Mouse (Mus musculus) lung, postnatal 14 days (tissue): ENCODE data around the gene Gcgr.
"Not testable (repeated sequence)": the region's sequence is repeated elsewhere in the genome, so short reads cannot be mapped to it uniquely, and the experiment has no call there.

Source experiments
- DNase-seq: peaks from one replicate; pipeline ENCODE4 v3.0.0; 2021

Gcgr gene

GRCm38 (mm10) chr11:120572752-120573584 lies 42.5 kb downstream of the Gcgr start, which contains the start of gene P4hb:
Gene P4hb (minus strand): TSS chr11:120573253.
- DNase-seq = peak; percentile 99

GRCm38 (mm10) chr11:120573585-120574277 lies 43.2 kb downstream of the Gcgr start:
- no peak for DNase-seq

GRCm38 (mm10) chr11:120574278-120574600 lies 43.7 kb downstream of the Gcgr start:
- DNase-seq = no peak

GRCm38 (mm10) chr11:120575046-120575445 lies 44.5 kb downstream of the Gcgr start:
- no peak for DNase-seq

GRCm38 (mm10) chr11:120575940-120576339 lies 45.4 kb downstream of the Gcgr start:
- DNase-seq = no peak

- DNase-seq = no peak
Measured at GRCm38 (mm10) chr11:120576365-120576981, 46.0 kb downstream of the Gcgr start.

- no peak for DNase-seq
Measured at GRCm38 (mm10) chr11:120577211-120578023, 46.9 kb downstream of the Gcgr start.

GRCm38 (mm10) chr11:120578024-120578693 lies 47.7 kb downstream of the Gcgr start:
- no peak for DNase-seq

GRCm38 (mm10) chr11:120578694-120579243 lies 48.3 kb downstream of the Gcgr start:
- no peak for DNase-seq

GRCm38 (mm10) chr11:120579316-120580107 lies 49.0 kb downstream of the Gcgr start:
- DNase-seq = peak; percentile 86

GRCm38 (mm10) chr11:120580190-120580589 lies 49.7 kb downstream of the Gcgr start:
- no peak for DNase-seq

GRCm38 (mm10) chr11:120580871-120581331 lies 50.4 kb downstream of the Gcgr start:
- peak; percentile 60 for DNase-seq

GRCm38 (mm10) chr11:120581490-120582267 lies 51.2 kb downstream of the Gcgr start, which contains the start of gene Arhgdia:
Gene Arhgdia (minus strand): TSS chr11:120581624.
- peak; percentile 90 for DNase-seq

GRCm38 (mm10) chr11:120582268-120582981 lies 51.9 kb downstream of the Gcgr start:
- peak; percentile 58 for DNase-seq

GRCm38 (mm10) chr11:120582982-120583293 lies 52.4 kb downstream of the Gcgr start:
- not testable (repeated sequence) for DNase-seq

- no peak for DNase-seq
Measured at GRCm38 (mm10) chr11:120583937-120584336, 53.4 kb downstream of the Gcgr start.

GRCm38 (mm10) chr11:120588531-120588930 lies 58.0 kb downstream of the Gcgr start:
- no peak for DNase-seq
